Mouse (Mus musculus) cerebellum, adult 18-20 months (tissue): Measurements from ENCODE around the gene Oas1c.

Experiments used
- DNase-seq, 2 experiments: peaks; one replicate each; pipeline ENCODE4 v3.0.0; 2021

Oas1c gene

DNA sequence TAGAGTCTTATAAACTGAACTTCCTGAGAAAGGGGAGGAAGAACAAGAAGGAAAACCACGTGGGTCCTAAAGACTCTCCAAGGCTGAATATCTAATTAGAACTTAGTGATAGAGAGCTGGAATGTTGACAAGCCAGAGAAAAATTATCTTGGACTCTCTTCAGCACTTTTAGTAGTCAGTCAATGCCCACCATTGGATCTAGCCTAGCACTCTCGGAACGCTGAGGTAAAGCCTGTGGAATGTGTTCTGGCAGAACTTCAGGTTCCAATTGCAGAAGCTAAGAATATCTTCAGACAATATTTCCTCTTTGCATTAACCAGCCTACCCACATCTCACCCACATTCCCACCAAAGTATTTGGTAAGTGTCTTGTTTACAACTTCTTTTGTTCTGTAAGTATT is 32.4 kb downstream of the Oas1c start:
- DNase-seq: no peak

DNA sequence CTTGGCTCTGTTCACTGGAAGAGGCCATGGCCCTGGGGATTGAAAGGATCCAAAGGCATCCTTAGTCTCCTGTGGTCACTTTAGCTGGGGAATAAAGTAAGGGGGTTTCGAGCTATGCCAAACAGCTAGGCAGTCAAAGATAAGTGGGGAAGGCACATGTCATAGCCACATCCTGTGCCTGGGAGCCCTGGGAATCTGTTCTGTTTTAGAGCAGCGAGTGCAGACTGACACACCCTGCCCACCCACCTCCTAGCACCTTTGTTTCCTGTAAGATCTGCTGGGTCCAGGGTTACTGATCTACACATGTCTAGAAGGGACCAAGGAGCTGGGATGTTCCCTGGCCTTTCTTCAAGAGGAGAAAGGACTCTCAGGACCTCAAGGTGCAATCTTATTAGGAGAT is 33.4 kb downstream of the Oas1c start:
- DNase-seq: no peak

DNA sequence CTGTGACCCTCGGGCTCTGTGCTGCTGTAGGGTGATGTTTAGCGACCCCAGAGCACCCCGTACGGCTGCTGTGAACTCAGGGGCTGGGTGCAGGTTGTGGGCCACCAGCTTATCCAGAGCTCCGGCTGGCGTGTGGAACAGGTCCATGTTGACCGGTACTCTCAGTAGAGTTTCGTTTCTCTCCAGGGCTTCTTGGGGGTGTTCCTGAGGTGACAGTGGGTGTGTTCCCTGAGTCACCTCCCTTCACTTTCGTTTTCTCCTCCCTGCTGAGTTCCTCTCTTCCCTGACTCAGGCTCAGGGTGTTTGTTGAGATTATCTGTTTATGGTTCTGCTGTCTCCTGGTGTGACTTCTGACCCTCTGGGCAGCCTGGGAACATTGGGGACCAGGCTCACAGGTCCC is 34.8 kb downstream of the Oas1c start, which contains the start of gene Oas3:
Gene Oas3 (minus strand): TSS at position 184 of the 400 bp plus-strand sequence.
- no peak for DNase-seq

- DNase-seq: no peak
These were observed 35.5 kb downstream of the Oas1c start for GRCm38 (mm10) chr5:120776801-120777200.

- DNase-seq: no peak
These were observed 36.9 kb downstream of the Oas1c start for GRCm38 (mm10) chr5:120775287-120775985.

GRCm38 (mm10) chr5:120769396-120769795 is 42.9 kb downstream of the Oas1c start:
- DNase-seq: no peak

DNA sequence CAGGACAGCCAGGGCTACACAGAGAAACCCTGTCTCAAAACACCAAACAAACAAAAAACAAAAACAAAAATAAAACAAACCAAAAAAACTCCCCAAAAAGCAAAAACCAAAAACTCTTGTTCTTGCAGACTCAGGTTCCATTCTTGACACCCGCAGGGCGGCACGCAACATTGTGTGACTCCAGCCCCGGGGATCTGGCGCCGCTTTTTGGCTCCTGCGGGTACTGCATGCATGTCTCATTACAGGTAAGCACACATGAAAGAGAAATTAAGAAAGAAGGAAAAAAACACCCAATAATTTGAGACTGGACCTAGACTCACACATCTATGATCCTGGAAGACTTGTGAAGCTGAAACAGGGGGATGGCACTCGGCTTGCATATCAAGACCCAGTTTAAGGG is 47.3 kb downstream of the Oas1c start:
- DNase-seq: no peak

DNA sequence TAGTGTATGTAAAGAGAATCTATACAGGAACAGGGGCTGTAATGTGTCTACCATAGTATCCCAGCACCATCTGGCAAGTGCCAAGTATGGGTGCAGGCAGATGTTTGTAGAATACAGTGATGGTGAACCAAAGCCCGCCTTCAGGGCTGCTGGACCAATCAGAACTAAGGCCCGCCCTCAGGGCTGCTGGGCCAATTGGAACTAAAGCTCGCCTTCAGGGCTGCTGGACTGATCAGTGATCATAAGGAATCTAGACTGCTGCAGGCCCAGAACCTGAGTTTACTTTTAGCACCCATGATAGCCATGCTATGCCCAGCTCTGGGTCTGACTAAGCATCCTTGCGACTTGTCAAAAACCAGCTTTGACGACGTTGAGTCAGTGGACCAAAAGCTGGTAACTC is 50.4 kb downstream of the Oas1c start:
- no peak for DNase-seq

- DNase-seq: no peak
These were observed 58.1 kb downstream of the Oas1c start for GRCm38 (mm10) chr5:120754215-120754614.

DNA sequence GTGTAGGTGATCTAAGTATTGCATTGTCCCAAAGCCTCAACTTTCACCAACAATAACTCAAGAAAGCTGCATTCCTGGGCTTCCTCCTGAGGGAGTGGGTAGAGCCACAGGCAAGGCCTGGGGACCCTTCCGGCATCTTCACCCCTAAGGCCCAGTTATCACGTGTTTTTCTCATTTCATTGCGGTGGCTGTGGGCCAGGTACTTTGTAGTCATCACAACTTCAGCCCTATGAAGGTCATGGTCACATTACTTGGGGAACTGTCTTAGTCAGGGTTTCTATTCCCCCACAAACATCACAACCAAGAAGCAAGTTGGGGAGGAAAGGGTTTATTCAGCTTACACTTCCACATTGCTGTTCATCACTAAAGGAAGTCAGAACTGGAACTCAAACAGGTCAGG is 59.5 kb downstream of the Oas1c start:
- DNase-seq: no peak

DNA sequence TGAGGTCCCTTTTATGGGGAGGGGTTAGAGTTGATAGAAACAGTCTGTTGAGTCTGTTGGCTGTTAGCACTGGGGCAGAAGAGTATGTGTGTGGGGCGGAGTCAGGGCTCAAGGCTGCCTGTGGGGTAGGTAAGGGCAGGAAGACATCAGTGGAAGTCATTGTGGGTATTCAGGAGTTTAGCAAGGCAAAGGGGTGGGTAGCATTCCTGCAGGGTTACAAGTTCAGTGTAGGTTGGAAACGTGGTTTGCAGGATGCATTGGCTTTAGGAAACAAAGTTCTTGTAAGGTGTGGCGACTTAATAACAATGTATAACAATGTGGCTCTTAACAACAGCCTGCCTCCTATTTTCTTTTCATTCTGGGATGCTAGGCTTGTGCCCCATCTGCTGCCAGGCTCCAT is 61.1 kb downstream of the Oas1c start:
- no peak for DNase-seq
